In genomic region chr2:120099263-120099662, GRCm38 (mm10) we compare ENCODE assay signal across 11 mouse cellular contexts. TPM values are rescaled to one million over a fixed set of nuclear protein-coding genes. Genes with fewer than 3 reads are reported as not detected.
A peak's percentile ranks its signal among the peaks of the same experiment; 100 is the strongest.
DNase-seq lines count a peak whose midpoint lies in the region; ATAC-seq and TF ChIP-seq lines count a peak whose summit lies in the region.
"Had no signal": no experiment of that assay in that cellular context is flagged by ENCODE, and none has a peak within 500 bp of the region (broad histone marks: within the 10 kb centered on the region; RNA-seq: fewer than 3 reads in every experiment).

No protein-coding gene starts in this region.

- 0 out of 2 replicates have a peak, but pooled peaks cover 3% of the 10 kb centered on the region for H3K36me3 ChIP-seq in limb, embryonic 14.5 days (ENCODE audit: control insufficient read depth, insufficient read depth, low read length)
- H3K36me3 ChIP-seq in limb, embryonic 10.5 days, result 0 out of 2 replicates have a peak, but pooled peaks cover 8% of the 10 kb centered on the region
- no peaks in the 10 kb centered on the region for H3K36me3 ChIP-seq in limb, embryonic 15.5 days

- WGBS in limb, embryonic 14.5 days, result 85% methylated on average over 4 of the region's 4 CpGs
- 92% methylated on average over 4 of the region's 4 CpGs for WGBS in limb, embryonic 10.5 days
- 80% methylated on average over 4 of the region's 4 CpGs for WGBS in limb, embryonic 15.5 days

- peaks cover 5% of the 10 kb centered on the region; the same call in 1 of the 2 replicates for H3K4me1 ChIP-seq in limb, embryonic 14.5 days (ENCODE audit: control insufficient read depth, insufficient read depth, low read length)
- H3K4me1 ChIP-seq in limb, embryonic 10.5 days, result peaks cover 7% of the 10 kb centered on the region; the same call in 1 of the 2 replicates
- peaks cover 70% of the 10 kb centered on the region for H3K4me1 ChIP-seq in bone marrow macrophage, adult 2 months (ENCODE audit: control insufficient read depth, insufficient read depth, low read length)
- H3K4me1 ChIP-seq in limb, embryonic 15.5 days, result peaks cover 11% of the 10 kb centered on the region; the same call in 1 of the 2 replicates

- H3K27ac ChIP-seq in gastrocnemius, adult 2 months, result peak overlapping the region; percentile 91
- 0 out of 2 replicates have a peak overlapping the region, but pooled peaks have one; percentile 13 for H3K27ac ChIP-seq in limb, embryonic 14.5 days (replicated peaks; ENCODE audit: low read depth, low read length)
- no peak overlapping the region for H3K27ac ChIP-seq in limb, embryonic 10.5 days
- peak overlapping the region; percentile 99 for H3K27ac ChIP-seq in bone marrow macrophage, adult 2 months (ENCODE audit: insufficient read depth, low read depth, low read length)
- peak overlapping the region; percentile 6; the same call in 1 of the 2 replicates for H3K27ac ChIP-seq in limb, embryonic 15.5 days

- intact Hi-C loops in gastrocnemius, adult 2 months (cut with DNase I), result no loop called here

- no peak for TF ChIP-seq POLR2A in limb, embryonic 14.5 days (IDR thresholded peaks at IDR 0.05; ENCODE audit: borderline replicate concordance, extremely low read depth, insufficient read depth, insufficient read length)
- no peak for TF ChIP-seq POLR2A in bone marrow macrophage, adult 2 months (IDR thresholded peaks at IDR 0.05; ENCODE audit: borderline replicate concordance, low read depth, low read length)

- DNase-seq in gastrocnemius, adult 2 months, result no peak
- DNase-seq in gastrocnemius, postnatal 4 days (ENCODE audit: low spot score in 2 of 2), result no peak
- no peak for DNase-seq in limb, embryonic 14.5 days (ENCODE audit: low spot score)
- DNase-seq in limb, embryonic 10.5 days (ENCODE audit: low spot score), result no peak
- DNase-seq in cerebellum, adult 11-12 months, result no peak
- DNase-seq in left cerebral cortex, adult 8-10 months (ENCODE audit: low spot score in 2 of 2), result no peak
- DNase-seq: cerebellum, adult 2 months had no signal

- H3K4me2 ChIP-seq in limb, embryonic 14.5 days (replicated peaks; ENCODE audit: low read depth, low read length, severe bottlenecking), result no peak overlapping the region
- H3K4me2 ChIP-seq in limb, embryonic 15.5 days, result no peak overlapping the region

- H3K4me3 ChIP-seq in gastrocnemius, adult 2 months, result peak overlapping the region; percentile 40
- H3K4me3 ChIP-seq in limb, embryonic 14.5 days (replicated peaks; ENCODE audit: low read length), result no peak overlapping the region
- H3K4me3 ChIP-seq in limb, embryonic 10.5 days, result no peak overlapping the region
- H3K4me3 ChIP-seq in bone marrow macrophage, adult 2 months (ENCODE audit: insufficient read depth, low read length), result no peak overlapping the region
- H3K4me3 ChIP-seq in limb, embryonic 15.5 days, result no peak overlapping the region
- H3K4me3 ChIP-seq: left cerebral cortex, adult 2 months had no signal

- no peaks in the 10 kb centered on the region for H3K27me3 ChIP-seq in limb, embryonic 14.5 days (ENCODE audit: control insufficient read depth, insufficient read depth, low read length)
- H3K27me3 ChIP-seq in limb, embryonic 10.5 days (ENCODE audit: low read depth, poor library complexity, severe bottlenecking), result no peaks in the 10 kb centered on the region
- H3K27me3 ChIP-seq in limb, embryonic 15.5 days, result no peaks in the 10 kb centered on the region

- H3K9ac ChIP-seq in limb, embryonic 14.5 days (ENCODE audit: low read depth, low read length, severe bottlenecking), result no peak overlapping the region
- no peak overlapping the region for H3K9ac ChIP-seq in limb, embryonic 15.5 days

- H3K9me3 ChIP-seq in limb, embryonic 14.5 days (ENCODE audit: control insufficient read depth, low read length), result no peaks in the 10 kb centered on the region
- no peaks in the 10 kb centered on the region for H3K9me3 ChIP-seq in limb, embryonic 10.5 days (replicated peaks)
- H3K9me3 ChIP-seq in limb, embryonic 15.5 days, result no peaks in the 10 kb centered on the region

- no peak for TF ChIP-seq CTCF in gastrocnemius, adult 2 months (IDR thresholded peaks at IDR 0.05)
- TF ChIP-seq CTCF in bone marrow macrophage, adult 2 months (IDR thresholded peaks at IDR 0.05; ENCODE audit: low read depth, low read length), result no peak

- ATAC-seq in limb, embryonic 14.5 days (ENCODE audit: low FRiP score, low read depth), result no peak
- ATAC-seq in limb, embryonic 15.5 days (ENCODE audit: insufficient number of reproducible peaks, low FRiP score, low TSS enrichment, low read depth), result no peak
- ATAC-seq: inflammation-experienced regulatory T-cells, adult 6 months had no signal

RNA-seq across cellular contexts. Expression of gene Ehd4, which starts 55.1 kb away (rescaled TPM):
- 10 to 100 TPM; 19.5 to 31.7 TPM for total RNA-seq in gastrocnemius, adult 2 months (2021)
- 100 to 1,000 TPM; 166 to 179 TPM for total RNA-seq in gastrocnemius, postnatal 4 days (2021)
- 18.3 and 19.7 TPM in 2 replicates for polyA plus RNA-seq in limb, embryonic 14.5 days (2012; rRNA removed)
- polyA plus RNA-seq in limb, embryonic 14.5 days (2014; fragmentation: Nextera tagmentation; extraction: Ambion mirVana), result 37.1 and 51.0 TPM in 2 replicates
- polyA plus RNA-seq in limb, embryonic 10.5 days (2016; fragmentation: Nextera tagmentation; extraction: Ambion mirVana), result 25.3 and 27.5 TPM in 2 replicates
- polyA plus RNA-seq in bone marrow macrophage, adult 2 months (2012; ENCODE audit: insufficient read depth, insufficient read length, missing spikeins), result 327 and 347 TPM in 2 replicates
- 60.6 and 97.0 TPM in 2 replicates for polyA plus RNA-seq in limb, embryonic 15.5 days (2015; fragmentation: Nextera tagmentation; extraction: Ambion mirVana)
- total RNA-seq in left cerebral cortex, adult 8-10 months (2022), result 10 to 100 TPM; 13.5 to 20.3 (median 16.0) TPM
